Mouse (Mus musculus) neural tube, embryonic 13.5 days (tissue): ENCODE results near the gene Eef2k. TPM values are rescaled to one million over a fixed set of nuclear protein-coding genes. Genes with fewer than 3 reads are reported as not detected.

Source experiments
- ATAC-seq: fragments of 200-750 bp; cut with Nextera tagmentation; 2 replicates; pipeline ENCODE4 v1.8.0; 2017; ENCODE audit warnings: low read depth, mild to moderate bottlenecking, moderate TSS enrichment, moderate library complexity
- H3K27ac ChIP-seq: fragments of 300-500 bp; sonication (generic); replicated peaks from 2 replicates; pipeline ENCODE4 v1.5.1; 2015; ENCODE audit warnings: moderate library complexity, mild to moderate bottlenecking, inconsistent platforms
- H3K27me3 ChIP-seq: fragments of 300-500 bp; sonication (generic); 2 replicates; pipeline ENCODE4 v1.6.1; 2015; ENCODE audit warnings: mild to moderate bottlenecking, inconsistent platforms
- H3K36me3 ChIP-seq: fragments of 300-500 bp; sonication (generic); 2 replicates; pipeline ENCODE4 v1.6.1; 2015; ENCODE audit warnings: mild to moderate bottlenecking, inconsistent platforms
- H3K4me1 ChIP-seq: fragments of 300-500 bp; sonication (generic); replicated peaks from 2 replicates; pipeline ENCODE4 v1.6.1; 2015; ENCODE audit warnings: inconsistent platforms
- H3K4me2 ChIP-seq: fragments of 300-500 bp; sonication (generic); 2 replicates; pipeline ENCODE4 v1.6.1; 2015; ENCODE audit warnings: inconsistent platforms, mild to moderate bottlenecking, moderate library complexity
- H3K4me3 ChIP-seq: fragments of 300-500 bp; sonication (generic); 2 replicates; pipeline ENCODE4 v1.5.1; 2015; ENCODE audit warnings: mild to moderate bottlenecking, inconsistent platforms
- H3K9ac ChIP-seq: fragments of 300-500 bp; sonication (generic); 2 replicates; pipeline ENCODE4 v1.6.1; 2015; ENCODE audit warnings: moderate library complexity, mild to moderate bottlenecking, inconsistent platforms
- H3K9me3 ChIP-seq: fragments of 300-500 bp; sonication (generic); 2 replicates; pipeline ENCODE4 v1.6.1; 2016; ENCODE audit warnings: inconsistent platforms
- WGBS: fragments of 180-500 bp; shearing (Covaris S2); methylation state at CpG from one replicate; pipeline ENCODE4 v1.1.7; 2015; 5-methylcytosine and 5-hydroxymethylcytosine counted together
- polyA plus RNA-seq: library from polyadenylated mRNA; unstranded; fragments of >200 nt; fragmentation: Nextera tagmentation; extraction: Ambion mirVana; gene quantifications from 2 replicates; pipeline ENCODE4 v1.2.1, GENCODE M21; 2015

Gene Eef2k
- polyA plus RNA-seq, result 29.2 and 34.1 TPM in 2 replicates

GRCm38 (mm10) chr7:120842345-120843036, at the start of gene Eef2k:
TSS of gene Eef2k (plus strand) at chr7:120842831.
- Histone ChIP-seq H3K27ac (peak within 1 kb of the TSS; percentile 84), H3K4me1 (peaks cover 22% of the 10 kb centered on the region), H3K4me2 (peak within 1 kb of the TSS; percentile 60), H3K9me3 (no peaks in the 10 kb centered on the region), H3K4me3 (peak within 1 kb of the TSS; percentile 51), H3K9ac (peak within 1 kb of the TSS; percentile 76), H3K27me3 (peaks cover 8% of the 10 kb centered on the region), H3K36me3 (no peaks in the 10 kb centered on the region)
- peak; percentile 94 for ATAC-seq
- 3% methylated on average over 35 of the region's 35 CpGs for WGBS

GRCm38 (mm10) chr7:120795544-120795943, 47.1 kb upstream of the Eef2k start:
- Histone ChIP-seq H3K36me3 (no peaks in the 10 kb centered on the region), H3K9me3 (no peaks in the 10 kb centered on the region), H3K27me3 (no peaks in the 10 kb centered on the region), H3K4me2 (no peak overlapping the region), H3K4me3 (no peak overlapping the region), H3K9ac (no peak overlapping the region), H3K27ac (no peak overlapping the region), H3K4me1 (no peaks in the 10 kb centered on the region)
- WGBS, result 67% methylated on average over 4 of the region's 4 CpGs
- ATAC-seq, result no peak

- H3K4me2 ChIP-seq, result no peak overlapping the region
- whole genome bisulfite sequencing, result 77% methylated on average over 3 of the region's 3 CpGs
- H3K27ac ChIP-seq, result no peak overlapping the region
- no peak overlapping the region for H3K4me3 ChIP-seq
- H3K27me3 ChIP-seq, result no peaks in the 10 kb centered on the region
- no peaks in the 10 kb centered on the region for H3K9me3 ChIP-seq
- H3K36me3 ChIP-seq, result no peaks in the 10 kb centered on the region
- no peak for ATAC-seq
- no peaks in the 10 kb centered on the region for H3K4me1 ChIP-seq
- no peak overlapping the region for H3K9ac ChIP-seq
These were observed 46.3 kb upstream of the Eef2k start for GRCm38 (mm10) chr7:120796369-120796768.

GRCm38 (mm10) chr7:120803268-120803667, 39.4 kb upstream of the Eef2k start:
- H3K36me3 ChIP-seq, result no peaks in the 10 kb centered on the region
- no peak overlapping the region for H3K27ac ChIP-seq
- no peak for ATAC-seq
- no peak overlapping the region for H3K4me3 ChIP-seq
- no peaks in the 10 kb centered on the region for H3K27me3 ChIP-seq
- no peaks in the 10 kb centered on the region for H3K4me1 ChIP-seq
- no peaks in the 10 kb centered on the region for H3K9me3 ChIP-seq
- 85% methylated on average over 2 of the region's 2 CpGs for WGBS
- no peak overlapping the region for H3K9ac ChIP-seq
- H3K4me2 ChIP-seq, result no peak overlapping the region

- no peaks in the 10 kb centered on the region for H3K36me3 ChIP-seq
- no peak for ATAC-seq
- no peak overlapping the region for H3K27ac ChIP-seq
- H3K4me3 ChIP-seq, result peak overlapping the region; percentile 27
- H3K4me1 ChIP-seq, result peaks cover 5% of the 10 kb centered on the region
- peak overlapping the region; percentile 60 for H3K9ac ChIP-seq
- 4% methylated on average over 27 of the region's 27 CpGs for WGBS
- H3K4me2 ChIP-seq, result peak overlapping the region; percentile 56
- peaks cover 16% of the 10 kb centered on the region; the same call in 1 of the 2 replicates for H3K27me3 ChIP-seq
- no peaks in the 10 kb centered on the region for H3K9me3 ChIP-seq
These were observed 32.9 kb upstream of the Eef2k start for GRCm38 (mm10) chr7:120809705-120810104.

GRCm38 (mm10) chr7:120811834-120812415, 30.7 kb upstream of the Eef2k start, which contains the start of gene Gm5737:
TSS of gene Gm5737 (plus strand) at chr7:120812365.
- H3K27me3 ChIP-seq, result peaks cover 16% of the 10 kb centered on the region; the same call in 1 of the 2 replicates
- H3K9ac ChIP-seq, result no peak within 1 kb of the TSS
- no peak within 1 kb of the TSS for H3K4me3 ChIP-seq
- peaks cover 5% of the 10 kb centered on the region for H3K4me1 ChIP-seq
- 85% methylated on average over 6 of the region's 6 CpGs for whole genome bisulfite sequencing
- H3K4me2 ChIP-seq, result no peak within 1 kb of the TSS
- no peak for ATAC-seq
- no peaks in the 10 kb centered on the region for H3K9me3 ChIP-seq
- no peaks in the 10 kb centered on the region for H3K36me3 ChIP-seq
- H3K27ac ChIP-seq, result no peak within 1 kb of the TSS

- Histone ChIP-seq H3K4me1 (no peaks in the 10 kb centered on the region), H3K27ac (no peak overlapping the region), H3K4me3 (no peak overlapping the region), H3K4me2 (no peak overlapping the region), H3K27me3 (no peaks in the 10 kb centered on the region), H3K36me3 (no peaks in the 10 kb centered on the region), H3K9ac (no peak overlapping the region), H3K9me3 (no peaks in the 10 kb centered on the region)
- no peak for ATAC-seq
- 90% methylated on average over 6 of the region's 6 CpGs for WGBS
These were observed 25.1 kb upstream of the Eef2k start for GRCm38 (mm10) chr7:120817552-120817951.

GRCm38 (mm10) chr7:120819386-120819785, 23.2 kb upstream of the Eef2k start:
- H3K4me2 ChIP-seq, result no peak overlapping the region
- no peaks in the 10 kb centered on the region for H3K4me1 ChIP-seq
- no peak overlapping the region for H3K9ac ChIP-seq
- no peaks in the 10 kb centered on the region for H3K27me3 ChIP-seq
- H3K27ac ChIP-seq, result no peak overlapping the region
- WGBS, result 93% methylated on average over 4 of the region's 4 CpGs
- H3K9me3 ChIP-seq, result no peaks in the 10 kb centered on the region
- no peak for ATAC-seq
- H3K36me3 ChIP-seq, result no peaks in the 10 kb centered on the region
- H3K4me3 ChIP-seq, result no peak overlapping the region

GRCm38 (mm10) chr7:120823248-120823647, 19.4 kb upstream of the Eef2k start:
- Histone ChIP-seq H3K27me3 (peaks cover 6% of the 10 kb centered on the region; the same call in 1 of the 2 replicates), H3K27ac (no peak overlapping the region), H3K9ac (no peak overlapping the region), H3K4me3 (no peak overlapping the region), H3K36me3 (no peaks in the 10 kb centered on the region), H3K4me1 (no peaks in the 10 kb centered on the region), H3K9me3 (no peaks in the 10 kb centered on the region), H3K4me2 (no peak overlapping the region)
- peak; percentile 55; the same call in 1 of the 2 replicates for ATAC-seq
- WGBS, result 21% methylated on average over 5 of the region's 5 CpGs

- WGBS, result 70% methylated on average over 2 of the region's 2 CpGs
- Histone ChIP-seq H3K27me3 (peaks cover 19% of the 10 kb centered on the region), H3K36me3 (no peaks in the 10 kb centered on the region), H3K4me3 (no peak overlapping the region), H3K4me2 (no peak overlapping the region), H3K9me3 (no peaks in the 10 kb centered on the region), H3K9ac (no peak overlapping the region), H3K4me1 (peaks cover 2% of the 10 kb centered on the region; the same call in 1 of the 2 replicates), H3K27ac (no peak overlapping the region)
- ATAC-seq, result no peak
These were observed 17.5 kb upstream of the Eef2k start for GRCm38 (mm10) chr7:120825097-120825496.

- ATAC-seq, result no peak
- Histone ChIP-seq H3K27me3 (peaks cover 20% of the 10 kb centered on the region), H3K9me3 (no peaks in the 10 kb centered on the region), H3K4me1 (peaks cover 15% of the 10 kb centered on the region; the same call in 1 of the 2 replicates), H3K4me2 (no peak overlapping the region), H3K27ac (no peak overlapping the region), H3K4me3 (no peak overlapping the region), H3K9ac (no peak overlapping the region), H3K36me3 (no peaks in the 10 kb centered on the region)
- 8% methylated on average over 3 of the region's 3 CpGs for WGBS
These were observed 16.2 kb upstream of the Eef2k start for GRCm38 (mm10) chr7:120826408-120826807.
